Mouse (Mus musculus) testis, adult 2 months (tissue): Measurements from ENCODE around the gene Foxk1.

Experiments used
- CTCF ChIP-seq: fragments of 200-500 bp; IDR thresholded peaks from 2 replicates; pipeline ENCODE4 v1.5.1; 2012; ENCODE audit warnings: low read depth, mild to moderate bottlenecking, inconsistent platforms, low read length, moderate library complexity; ENCODE audit not compliant: control insufficient read depth, insufficient read depth, insufficient replicate concordance
- POLR2A ChIP-seq: fragments of 200-500 bp; IDR thresholded peaks from 2 replicates; pipeline ENCODE4 v1.6.1; 2012; ENCODE audit warnings: low read depth, mild to moderate bottlenecking, inconsistent platforms, low read length, moderate library complexity; ENCODE audit not compliant: control insufficient read depth

DNA sequence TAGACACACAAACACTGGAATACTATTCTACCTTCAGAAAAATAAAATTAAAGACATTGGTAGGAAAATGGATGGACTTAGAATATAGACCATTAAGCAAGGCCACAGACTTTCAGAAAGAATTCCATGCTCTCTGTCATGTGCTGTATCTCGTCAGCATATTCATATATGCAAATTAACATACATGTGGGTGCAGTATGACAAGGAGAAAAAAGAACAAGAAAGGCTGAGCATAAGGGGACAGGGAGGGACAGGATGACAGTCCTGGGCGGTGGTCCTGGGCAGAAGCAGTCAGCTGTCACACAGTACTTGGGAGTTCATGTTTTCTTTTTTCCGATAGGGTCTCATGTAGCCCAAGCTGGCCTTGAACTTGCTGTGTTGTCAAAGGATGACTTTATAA, 22.4 kb downstream of the Foxk1 start:
- TF ChIP-seq CTCF (no peak), POLR2A (no peak)
